Mouse (Mus musculus): ENCODE results near the gene Htr1a.

Gene Htr1a

GRCm38 (mm10) chr13:105443339-105443738, at the start of gene Htr1a:
Gene Htr1a, plus strand, starts transcription at chr13:105443639.
- no peak for DNase-seq (ENCODE audit: low read depth)

GRCm38 (mm10) chr13:105411535-105412326, 31.7 kb upstream of the Htr1a start:
- DNase-seq (ENCODE audit: low read depth), result no peak

GRCm38 (mm10) chr13:105412327-105412722, 31.1 kb upstream of the Htr1a start:
- DNase-seq (ENCODE audit: low read depth), result no peak

- no peak for DNase-seq (ENCODE audit: low read depth)
These were observed 10.3 kb upstream of the Htr1a start for GRCm38 (mm10) chr13:105433141-105433540.

GRCm38 (mm10) chr13:105433630-105434029, 9.8 kb upstream of the Htr1a start:
- DNase-seq (ENCODE audit: low read depth), result no peak

GRCm38 (mm10) chr13:105442576-105442975, 863 bp upstream of the Htr1a start:
- peak; percentile 66 for DNase-seq (ENCODE audit: low read depth)

- no peak for DNase-seq (ENCODE audit: low read depth)
These were observed 415 bp downstream of the Htr1a start for GRCm38 (mm10) chr13:105443871-105444237.

GRCm38 (mm10) chr13:105444238-105444894, 927 bp downstream of the Htr1a start:
- no peak for DNase-seq (ENCODE audit: low read depth)

- no peak for DNase-seq (ENCODE audit: low read depth)
These were observed 1.4 kb downstream of the Htr1a start for GRCm38 (mm10) chr13:105444895-105445281.

- DNase-seq (ENCODE audit: low read depth), result no peak
These were observed 2.8 kb downstream of the Htr1a start for GRCm38 (mm10) chr13:105446239-105446638.

- DNase-seq (ENCODE audit: low read depth), result no peak
These were observed 4.3 kb downstream of the Htr1a start for GRCm38 (mm10) chr13:105447695-105448094.

GRCm38 (mm10) chr13:105451536-105451935, 8.1 kb downstream of the Htr1a start:
- DNase-seq (ENCODE audit: low read depth), result no peak

Data from 416B (cell line).